Mouse (Mus musculus) E14TG2a.4 (cell line): ENCODE measurements around the gene Fam71e2.

Experiments used
- H3K27me3 ChIP-seq: 2 replicates; pipeline ENCODE4 v1.6.1; 2014; ENCODE audit warnings: low read length, control low read depth; ENCODE audit not compliant: insufficient read depth
- H3K36me3 ChIP-seq: 2 replicates; pipeline ENCODE4 v1.6.1; 2014; ENCODE audit warnings: low read length, control low read depth; ENCODE audit not compliant: insufficient read depth
- H3K4me1 ChIP-seq: replicated peaks from 2 replicates; pipeline ENCODE4 v1.6.1; 2014; ENCODE audit warnings: low read depth, low read length, control low read depth
- H3K4me3 ChIP-seq: replicated peaks from 2 replicates; pipeline ENCODE4 v1.5.1; 2014; ENCODE audit warnings: mild to moderate bottlenecking, low read length
- H3K9me3 ChIP-seq: 2 replicates; pipeline ENCODE4 v1.6.1; 2014; ENCODE audit warnings: low read length, control low read depth
- CTCF ChIP-seq: conservative IDR thresholded peaks from 2 replicates; pipeline ENCODE4 v1.5.1; 2014; ENCODE audit warnings: low read length
- NANOG ChIP-seq: IDR thresholded peaks from 2 replicates; pipeline ENCODE4 v1.6.1; 2014; ENCODE audit warnings: borderline replicate concordance, low read length, mixed read lengths
- POU5F1 ChIP-seq: IDR thresholded peaks from 2 replicates; pipeline ENCODE4 v1.6.1; 2014; ENCODE audit warnings: low read length, borderline replicate concordance

Gene Fam71e2

GRCm38 (mm10) chr7:4725169-4725568 lies 45.9 kb downstream of the Fam71e2 start, which contains the start of gene Tmem150b:
Tmem150b (minus strand) TSS chr7:4725249.
- no peak within 1 kb of the TSS for H3K4me3 ChIP-seq
- TF ChIP-seq NANOG = no peak
- peaks cover 17% of the 10 kb centered on the region for H3K27me3 ChIP-seq
- H3K4me1 ChIP-seq = peaks cover 2% of the 10 kb centered on the region; the same call in 1 of the 2 replicates
- no peaks in the 10 kb centered on the region for H3K36me3 ChIP-seq
- no peaks in the 10 kb centered on the region for H3K9me3 ChIP-seq

GRCm38 (mm10) chr7:4724359-4724758 lies 46.7 kb downstream of the Fam71e2 start:
- Histone ChIP-seq H3K4me1 (peaks cover 2% of the 10 kb centered on the region; the same call in 1 of the 2 replicates), H3K4me3 (no peak overlapping the region), H3K9me3 (no peaks in the 10 kb centered on the region), H3K36me3 (no peaks in the 10 kb centered on the region), H3K27me3 (peaks cover 17% of the 10 kb centered on the region)
- TF ChIP-seq NANOG (no peak), CTCF (no peak), POU5F1 (no peak)

GRCm38 (mm10) chr7:4723508-4723907 lies 47.6 kb downstream of the Fam71e2 start:
- Histone ChIP-seq H3K4me1 (peaks cover 6% of the 10 kb centered on the region; the same call in 1 of the 2 replicates), H3K4me3 (no peak overlapping the region), H3K36me3 (no peaks in the 10 kb centered on the region), H3K9me3 (no peaks in the 10 kb centered on the region), H3K27me3 (peaks cover 17% of the 10 kb centered on the region)
- no peak for TF ChIP-seq NANOG
- TF ChIP-seq POU5F1 = no peak
- TF ChIP-seq CTCF = no peak

GRCm38 (mm10) chr7:4719276-4719675 lies 51.8 kb downstream of the Fam71e2 start:
- TF ChIP-seq NANOG = no peak
- TF ChIP-seq POU5F1 = no peak
- no peak for TF ChIP-seq CTCF
- H3K9me3 ChIP-seq = no peaks in the 10 kb centered on the region
- H3K4me1 ChIP-seq = peaks cover 35% of the 10 kb centered on the region
- no peak overlapping the region for H3K4me3 ChIP-seq
- H3K36me3 ChIP-seq = peaks cover 25% of the 10 kb centered on the region
- H3K27me3 ChIP-seq = peaks cover 9% of the 10 kb centered on the region

GRCm38 (mm10) chr7:4716955-4717354 lies 54.1 kb downstream of the Fam71e2 start:
- Histone ChIP-seq H3K9me3 (no peaks in the 10 kb centered on the region), H3K4me1 (peaks cover 33% of the 10 kb centered on the region), H3K27me3 (no peaks in the 10 kb centered on the region), H3K4me3 (no peak overlapping the region), H3K36me3 (peaks cover 48% of the 10 kb centered on the region)
- TF ChIP-seq NANOG (no peak), CTCF (no peak), POU5F1 (no peak)

GRCm38 (mm10) chr7:4712594-4712993 lies 58.5 kb downstream of the Fam71e2 start:
- H3K9me3 ChIP-seq = no peaks in the 10 kb centered on the region
- TF ChIP-seq CTCF (no peak), POU5F1 (no peak), NANOG (no peak)
- no peaks in the 10 kb centered on the region for H3K27me3 ChIP-seq
- no peak overlapping the region for H3K4me3 ChIP-seq
- H3K4me1 ChIP-seq = peaks cover 35% of the 10 kb centered on the region
- peaks cover 91% of the 10 kb centered on the region for H3K36me3 ChIP-seq

DNA sequence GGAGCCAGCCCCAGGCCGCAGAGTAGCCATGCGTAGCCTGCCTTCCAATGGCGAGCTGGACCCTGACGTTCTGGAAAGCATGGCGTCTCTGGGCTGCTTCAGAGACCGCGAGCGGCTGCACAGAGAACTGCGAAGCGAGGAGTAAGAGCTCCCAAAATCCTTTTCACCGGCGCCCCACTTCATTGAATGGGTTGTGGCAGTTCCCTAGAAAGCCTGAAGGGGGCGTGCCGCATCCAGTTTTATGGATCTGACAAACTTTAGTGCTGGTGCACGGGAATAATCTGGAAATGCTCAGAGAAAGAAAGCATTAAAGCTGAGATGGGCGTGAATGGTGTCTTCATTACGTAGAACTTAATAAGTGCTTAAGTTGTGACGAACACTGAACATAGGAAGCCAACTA lies 66.0 kb downstream of the Fam71e2 start:
- Histone ChIP-seq H3K36me3 (peaks cover 58% of the 10 kb centered on the region), H3K27me3 (no peaks in the 10 kb centered on the region), H3K9me3 (no peaks in the 10 kb centered on the region), H3K4me1 (peaks cover 81% of the 10 kb centered on the region), H3K4me3 (peak overlapping the region; percentile 72)
- no peak for TF ChIP-seq NANOG
- no peak for TF ChIP-seq POU5F1
- TF ChIP-seq CTCF = peak; percentile 99
